Comparison of ENCODE assay signal across 21 mouse cellular contexts in the genomic region with DNA sequence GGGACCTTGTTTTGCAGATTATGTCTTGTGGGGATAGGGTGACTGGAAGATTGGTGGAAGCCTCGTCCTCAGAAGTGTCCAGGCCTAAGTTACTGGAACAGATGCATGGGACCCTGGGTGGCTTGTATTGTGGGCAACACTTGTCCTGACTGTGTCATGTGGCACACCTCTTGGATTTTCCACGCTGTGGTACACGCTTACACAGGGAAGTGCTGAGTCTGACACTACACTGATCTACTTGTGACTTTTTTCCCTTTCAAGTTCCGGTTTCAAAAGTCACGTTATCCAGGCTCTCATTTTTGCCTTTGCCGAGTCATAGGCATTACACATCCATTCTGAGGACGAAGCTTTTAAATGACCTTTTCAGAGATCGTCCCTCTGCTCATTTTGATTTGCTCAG.
A peak's percentile ranks its signal among the peaks of the same experiment; 100 is the strongest.
DNase-seq lines count a peak whose midpoint lies in the region; ATAC-seq and TF ChIP-seq lines count a peak whose summit lies in the region.
"Had no signal": no experiment of that assay in that cellular context is flagged by ENCODE, and none has a peak within 500 bp of the region (broad histone marks: within the 10 kb centered on the region; RNA-seq: fewer than 3 reads in every experiment).

No protein-coding gene starts in this region.

- no peak for TF ChIP-seq EP300 in heart, postnatal 0 days (IDR thresholded peaks at IDR 0.05; ENCODE audit: low read depth)

- H3K9me3 ChIP-seq in embryonic facial prominence, embryonic 11.5 days (replicated peaks; ENCODE audit: control insufficient read depth, low read length): no peaks in the 10 kb centered on the region
- H3K9me3 ChIP-seq in embryonic facial prominence, embryonic 10.5 days: peaks cover 4% of the 10 kb centered on the region; the same call in 1 of the 2 replicates
- 0 out of 2 replicates have a peak, but pooled peaks cover 7% of the 10 kb centered on the region for H3K9me3 ChIP-seq in heart, postnatal 0 days (replicated peaks; ENCODE audit: control insufficient read depth, low read length)
- H3K9me3 ChIP-seq in heart, embryonic 10.5 days: peaks cover 4% of the 10 kb centered on the region
- peaks cover 5% of the 10 kb centered on the region for H3K9me3 ChIP-seq in midbrain, embryonic 10.5 days (replicated peaks)
- 0 out of 2 replicates have a peak, but pooled peaks cover 3% of the 10 kb centered on the region for H3K9me3 ChIP-seq in midbrain, embryonic 14.5 days (ENCODE audit: control insufficient read depth, low read length)
- H3K9me3 ChIP-seq: embryonic facial prominence, embryonic 12.5 days; forebrain, embryonic 15.5 days had no signal

- TF ChIP-seq CTCF in heart, postnatal 0 days (IDR thresholded peaks at IDR 0.05; ENCODE audit: low read depth): no peak

- peak; percentile 45 for DNase-seq in embryonic facial prominence, embryonic 11.5 days (ENCODE audit: low spot score)
- DNase-seq in embryonic facial prominence, embryonic 10.5 days (ENCODE audit: low spot score): no peak
- no peak for DNase-seq in heart, postnatal 0 days (ENCODE audit: low spot score)
- no peak for DNase-seq in heart, embryonic 10.5 days (ENCODE audit: low spot score)
- DNase-seq in midbrain, embryonic 10.5 days (ENCODE audit: low spot score): peak; percentile 7
- DNase-seq in midbrain, embryonic 14.5 days: no peak
- peak; percentile 28 for DNase-seq in NIH3T3 (ENCODE audit: low read depth)
- no peak for DNase-seq in spleen, postnatal 14 days (ENCODE audit: low spot score in 2 of 2)
- DNase-seq: adrenal gland, postnatal 10 days; adrenal gland, postnatal 25 days; cerebellum, adult 11-12 months; cerebellum, adult 2 months; cerebellum, adult 9-10 months; cerebellum, postnatal 10 days; cerebellum, postnatal 25 days; forebrain, postnatal 0 days had no signal

- no peaks in the 10 kb centered on the region for H3K36me3 ChIP-seq in embryonic facial prominence, embryonic 11.5 days (replicated peaks; ENCODE audit: control insufficient read depth, insufficient read depth, low read depth, low read length)
- no peaks in the 10 kb centered on the region for H3K36me3 ChIP-seq in embryonic facial prominence, embryonic 10.5 days (replicated peaks)
- no peaks in the 10 kb centered on the region for H3K36me3 ChIP-seq in heart, postnatal 0 days (replicated peaks; ENCODE audit: control insufficient read depth, insufficient read depth, low read length)
- peaks cover 3% of the 10 kb centered on the region; the same call in 1 of the 2 replicates for H3K36me3 ChIP-seq in heart, embryonic 10.5 days
- peaks cover 4% of the 10 kb centered on the region; the same call in 1 of the 2 replicates for H3K36me3 ChIP-seq in midbrain, embryonic 10.5 days
- no peaks in the 10 kb centered on the region for H3K36me3 ChIP-seq in midbrain, embryonic 14.5 days (ENCODE audit: control insufficient read depth, insufficient read depth, low read length)
- H3K36me3 ChIP-seq: embryonic facial prominence, embryonic 12.5 days; forebrain, embryonic 15.5 days had no signal

- WGBS in embryonic facial prominence, embryonic 11.5 days: 53% methylated on average over 8 of the region's 8 CpGs
- 65% methylated on average over 8 of the region's 8 CpGs for WGBS in embryonic facial prominence, embryonic 10.5 days
- 77% methylated on average over 8 of the region's 8 CpGs for WGBS in heart, postnatal 0 days
- 81% methylated on average over 8 of the region's 8 CpGs for WGBS in heart, embryonic 10.5 days
- 85% methylated on average over 8 of the region's 8 CpGs for WGBS in midbrain, embryonic 10.5 days
- 70% methylated on average over 8 of the region's 8 CpGs for WGBS in midbrain, embryonic 14.5 days

- H3K4me2 ChIP-seq in embryonic facial prominence, embryonic 11.5 days (ENCODE audit: low read depth, low read length): no peak overlapping the region
- H3K4me2 ChIP-seq in heart, postnatal 0 days (ENCODE audit: low read depth, low read length): no peak overlapping the region
- H3K4me2 ChIP-seq in midbrain, embryonic 14.5 days (ENCODE audit: low read length): no peak overlapping the region
- H3K4me2 ChIP-seq: embryonic facial prominence, embryonic 12.5 days; forebrain, embryonic 13.5 days; forebrain, embryonic 15.5 days had no signal

- no peak overlapping the region for H3K27ac ChIP-seq in embryonic facial prominence, embryonic 11.5 days (replicated peaks; ENCODE audit: low read depth, low read length)
- no peak overlapping the region for H3K27ac ChIP-seq in embryonic facial prominence, embryonic 10.5 days (replicated peaks)
- H3K27ac ChIP-seq in heart, postnatal 0 days (ENCODE audit: low read depth): peak overlapping the region; percentile 64; the same call in 1 of the 2 replicates
- H3K27ac ChIP-seq in heart, embryonic 10.5 days: no peak overlapping the region
- no peak overlapping the region for H3K27ac ChIP-seq in midbrain, embryonic 10.5 days (replicated peaks)
- no peak overlapping the region for H3K27ac ChIP-seq in midbrain, embryonic 14.5 days (replicated peaks; ENCODE audit: low read depth, low read length)
- H3K27ac ChIP-seq: embryonic facial prominence, embryonic 12.5 days; forebrain, embryonic 13.5 days; forebrain, embryonic 15.5 days had no signal

- no peaks in the 10 kb centered on the region for H3K27me3 ChIP-seq in embryonic facial prominence, embryonic 11.5 days (ENCODE audit: control insufficient read depth, insufficient read depth, low read length)
- no peaks in the 10 kb centered on the region for H3K27me3 ChIP-seq in embryonic facial prominence, embryonic 10.5 days (replicated peaks; ENCODE audit: low read depth, poor library complexity, severe bottlenecking)
- no peaks in the 10 kb centered on the region for H3K27me3 ChIP-seq in heart, postnatal 0 days (ENCODE audit: control insufficient read depth, insufficient read depth, low read length)
- no peaks in the 10 kb centered on the region for H3K27me3 ChIP-seq in heart, embryonic 10.5 days (ENCODE audit: insufficient read depth, poor library complexity, severe bottlenecking)
- H3K27me3 ChIP-seq in midbrain, embryonic 10.5 days (ENCODE audit: low read depth, poor library complexity, severe bottlenecking): no peaks in the 10 kb centered on the region
- H3K27me3 ChIP-seq in midbrain, embryonic 14.5 days (ENCODE audit: control insufficient read depth, insufficient read depth, low read length): 0 out of 2 replicates have a peak, but pooled peaks cover 3% of the 10 kb centered on the region
- H3K27me3 ChIP-seq: embryonic facial prominence, embryonic 12.5 days; forebrain, embryonic 13.5 days; forebrain, embryonic 15.5 days; Patski had no signal

- H3K4me3 ChIP-seq in embryonic facial prominence, embryonic 11.5 days (ENCODE audit: low read depth, low read length): no peak overlapping the region
- H3K4me3 ChIP-seq in embryonic facial prominence, embryonic 10.5 days: no peak overlapping the region
- no peak overlapping the region for H3K4me3 ChIP-seq in heart, postnatal 0 days (ENCODE audit: low read depth, low read length)
- H3K4me3 ChIP-seq in heart, embryonic 10.5 days: no peak overlapping the region
- H3K4me3 ChIP-seq in midbrain, embryonic 10.5 days: no peak overlapping the region
- no peak overlapping the region for H3K4me3 ChIP-seq in midbrain, embryonic 14.5 days (replicated peaks; ENCODE audit: low read depth, low read length)
- H3K4me3 ChIP-seq: embryonic facial prominence, embryonic 12.5 days; forebrain, embryonic 13.5 days; forebrain, embryonic 15.5 days had no signal

- no peak for ATAC-seq in embryonic facial prominence, embryonic 11.5 days (replicated peaks; ENCODE audit: insufficient number of reproducible peaks, low FRiP score, low TSS enrichment, low read depth)
- ATAC-seq in heart, postnatal 0 days (ENCODE audit: insufficient read depth, low read depth): no peak
- ATAC-seq in midbrain, embryonic 14.5 days (ENCODE audit: low FRiP score, low TSS enrichment): no peak
- ATAC-seq: activated CD4-positive, CD25-positive, alpha-beta regulatory T cell, adult 4 months; forebrain, embryonic 13.5 days; forebrain, embryonic 15.5 days; forebrain, postnatal 0 days; Patski had no signal

- H3K9ac ChIP-seq in embryonic facial prominence, embryonic 11.5 days (replicated peaks; ENCODE audit: low read length): no peak overlapping the region
- H3K9ac ChIP-seq in heart, postnatal 0 days (replicated peaks; ENCODE audit: low read depth, low read length): no peak overlapping the region
- no peak overlapping the region for H3K9ac ChIP-seq in midbrain, embryonic 14.5 days (replicated peaks; ENCODE audit: low read length)
- H3K9ac ChIP-seq: embryonic facial prominence, embryonic 12.5 days; forebrain, embryonic 13.5 days; forebrain, embryonic 15.5 days; forebrain, postnatal 0 days had no signal

- no peaks in the 10 kb centered on the region for H3K4me1 ChIP-seq in embryonic facial prominence, embryonic 11.5 days (ENCODE audit: control insufficient read depth, insufficient read depth, low read length)
- peaks cover 27% of the 10 kb centered on the region for H3K4me1 ChIP-seq in embryonic facial prominence, embryonic 10.5 days
- peaks cover 12% of the 10 kb centered on the region; the same call in 1 of the 2 replicates for H3K4me1 ChIP-seq in heart, postnatal 0 days (ENCODE audit: control insufficient read depth, insufficient read depth)
- H3K4me1 ChIP-seq in heart, embryonic 10.5 days: peaks cover 10% of the 10 kb centered on the region; the same call in 1 of the 2 replicates
- peaks cover 13% of the 10 kb centered on the region for H3K4me1 ChIP-seq in midbrain, embryonic 10.5 days
- peaks cover 19% of the 10 kb centered on the region for H3K4me1 ChIP-seq in midbrain, embryonic 14.5 days (ENCODE audit: control insufficient read depth, insufficient read depth, low read length)

Comparison
In these comparisons a context has a peak if more than half of its experiments do, and no peak if none do; other contexts are left out.
1. DNase-seq: peak in embryonic facial prominence, embryonic 11.5 days (single experiment), midbrain, embryonic 10.5 days (single experiment) and NIH3T3 (single experiment); none in embryonic facial prominence, embryonic 10.5 days (single experiment), heart, postnatal 0 days (single experiment), heart, embryonic 10.5 days (single experiment), midbrain, embryonic 14.5 days (single experiment) and spleen, postnatal 14 days (0 of 2).